Mouse (Mus musculus) brown adipose tissue, adult 24 weeks (tissue): ENCODE results near the gene Sh3glb1. TPM values are rescaled to one million over a fixed set of nuclear protein-coding genes. Genes with fewer than 3 reads are reported as not detected.

ENCODE experiments used
- H3K27ac ChIP-seq: fragments of 200-500 bp; replicated peaks from 2 replicates; pipeline ENCODE4 v1.5.1; 2012; ENCODE audit warnings: low read depth, mild to moderate bottlenecking, low read length
- H3K4me1 ChIP-seq: fragments of 200-500 bp; 2 replicates; pipeline ENCODE4 v1.6.1; 2012; ENCODE audit warnings: low read length, mixed read lengths; ENCODE audit not compliant: control insufficient read depth, insufficient read depth, insufficient read length
- H3K4me3 ChIP-seq: fragments of 200-500 bp; 2 replicates; pipeline ENCODE4 v1.5.1; 2012; ENCODE audit warnings: low read depth, mild to moderate bottlenecking, low read length, moderate library complexity; ENCODE audit not compliant: insufficient read depth
- polyA plus RNA-seq: library from polyadenylated mRNA; stranded (reverse); fragments of >200 nt; gene quantifications from 2 replicates; pipeline ENCODE4 v1.2.4, GENCODE M21; 2012; ENCODE audit not compliant: missing spikeins, insufficient read depth, insufficient read length

The Sh3glb1 gene
- polyA plus RNA-seq, 1 experiment, result 866 TPM

GRCm38 (mm10) chr3:144635236-144635635 is 84.9 kb downstream of the Sh3glb1 start:
- H3K27ac ChIP-seq, result no peak overlapping the region
- no peaks in the 10 kb centered on the region for H3K4me1 ChIP-seq
- H3K4me3 ChIP-seq, result no peak overlapping the region

Other genes with a start within 250 kb of the Sh3glb1 start
- 4.5 and 7.7 TPM in 2 replicates for gene Hs2st1, start 150.2 kb downstream of the Sh3glb1 start, polyA plus RNA-seq
- 496 and 573 TPM in 2 replicates for gene Selenof, start 150.0 kb downstream of the Sh3glb1 start, polyA plus RNA-seq
- not detected in 2 replicates for gene Clca3a1, start 40.6 kb upstream of the Sh3glb1 start, polyA plus RNA-seq
- not detected in 2 replicates for gene Clca3a2, start 99.2 kb upstream of the Sh3glb1 start, polyA plus RNA-seq
- not detected in 2 replicates for gene Clca3b, start 129.0 kb upstream of the Sh3glb1 start, polyA plus RNA-seq
- not detected in 2 replicates for gene Clca4b, start 212.2 kb upstream of the Sh3glb1 start, polyA plus RNA-seq